Mouse (Mus musculus): ENCODE data around the gene Mfsd2b. TPM values are rescaled to one million over a fixed set of nuclear protein-coding genes. Genes with fewer than 3 reads are reported as not detected.

Mfsd2b gene
- 1.0 TPM for polyA plus RNA-seq (2015; fragmentation: Illumina TruSeq; extraction: RNeasy Lipid Tissue Mini Kit (QIAGEN cat#74804); ENCODE audit: low read depth, low replicate concordance)

DNA sequence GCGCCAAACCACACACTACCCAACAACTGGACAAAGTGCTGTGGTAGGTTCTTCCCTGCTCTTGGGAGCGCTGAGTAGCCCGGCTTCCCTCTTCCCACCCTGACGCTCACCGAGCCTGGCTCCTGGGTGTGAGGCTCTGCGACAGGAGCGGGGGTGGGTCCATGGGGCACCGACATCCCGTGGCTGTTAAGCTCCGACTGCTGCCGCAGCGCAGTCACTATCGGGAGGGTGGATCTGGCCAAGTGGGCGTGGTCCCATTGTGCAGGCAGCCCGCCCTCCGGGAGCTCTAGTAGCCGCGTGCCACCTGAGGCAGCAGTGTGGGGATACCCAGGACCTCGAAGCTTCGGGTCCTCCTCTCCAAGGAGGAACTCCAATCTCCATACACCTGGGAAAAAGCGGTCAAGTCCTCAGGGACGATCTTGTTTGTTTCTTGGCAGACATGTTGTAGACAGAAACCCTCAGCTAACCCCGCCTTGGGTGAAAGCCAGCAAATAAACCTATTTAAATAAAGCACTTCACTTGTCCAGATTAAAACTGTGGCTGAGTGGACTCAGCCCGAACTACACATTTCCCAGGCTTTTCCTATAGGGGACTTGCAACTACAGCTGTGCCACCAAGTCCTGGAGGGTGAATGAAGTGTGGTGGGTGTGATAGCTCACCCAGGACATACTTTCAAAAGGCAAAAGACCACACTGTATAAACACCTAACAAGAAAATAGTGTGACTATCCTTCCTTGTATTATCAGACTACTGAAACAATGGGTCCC is at the start of gene Mfsd2b:
TSS of gene Mfsd2b (minus strand) at position 199 of the 767 bp plus-strand sequence.

GRCm38 (mm10) chr12:4916994-4917804 is 43.0 kb upstream of the Mfsd2b start, which contains the start of gene Atad2b:
Gene Atad2b, plus strand, starts transcription at chr12:4917353.

DNA sequence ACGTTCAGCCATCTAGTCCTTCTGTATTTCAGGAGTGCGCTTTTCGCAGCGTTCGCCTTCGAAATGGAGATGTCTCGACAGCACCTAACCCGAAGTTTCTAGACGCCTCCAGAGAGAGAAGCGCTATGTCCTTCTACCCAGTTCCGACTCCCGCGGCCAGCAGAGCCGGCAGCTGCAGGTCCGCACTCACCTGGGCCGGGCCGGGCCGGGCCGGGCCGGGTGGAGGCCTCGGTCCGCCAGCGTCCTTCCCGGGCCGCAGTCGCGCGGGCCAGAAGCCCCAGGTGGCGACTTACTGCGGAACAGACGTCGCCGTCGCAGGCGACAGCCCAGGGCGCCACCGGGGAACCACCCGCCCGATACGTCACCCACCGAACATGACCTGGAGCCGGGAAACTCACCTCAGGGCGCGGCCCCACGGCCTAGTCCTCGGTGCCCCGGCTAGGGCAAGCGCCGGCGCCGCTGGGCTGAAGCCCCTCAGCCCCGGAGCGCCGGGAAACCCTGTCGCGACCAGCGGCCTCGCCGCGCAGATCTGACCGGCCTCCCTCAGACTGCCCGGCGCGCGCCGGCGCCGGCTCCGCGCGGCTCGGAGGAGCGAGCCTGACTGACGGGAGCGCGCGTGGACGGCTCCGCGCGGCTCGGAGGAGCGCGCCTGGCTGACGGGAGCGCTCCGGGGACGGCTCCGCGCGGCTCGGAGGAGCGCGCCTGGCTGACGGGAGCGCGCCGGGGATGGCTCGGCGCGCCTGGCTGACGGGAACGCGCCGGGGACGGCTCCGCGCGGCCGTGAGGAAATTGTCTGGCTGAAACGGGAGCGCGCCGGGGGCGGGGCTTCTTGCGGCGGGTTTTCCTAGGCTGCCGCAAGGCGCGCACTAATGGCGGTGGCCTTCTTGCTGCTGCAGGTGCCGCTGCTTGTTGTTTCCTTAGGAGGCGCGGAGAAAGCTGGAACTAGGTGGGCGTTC is 33.1 kb upstream of the Mfsd2b start, which contains the start of gene Ubxn2a:
TSS of gene Ubxn2a (minus strand) at position 755 of the 956 bp plus-strand sequence.

DNA sequence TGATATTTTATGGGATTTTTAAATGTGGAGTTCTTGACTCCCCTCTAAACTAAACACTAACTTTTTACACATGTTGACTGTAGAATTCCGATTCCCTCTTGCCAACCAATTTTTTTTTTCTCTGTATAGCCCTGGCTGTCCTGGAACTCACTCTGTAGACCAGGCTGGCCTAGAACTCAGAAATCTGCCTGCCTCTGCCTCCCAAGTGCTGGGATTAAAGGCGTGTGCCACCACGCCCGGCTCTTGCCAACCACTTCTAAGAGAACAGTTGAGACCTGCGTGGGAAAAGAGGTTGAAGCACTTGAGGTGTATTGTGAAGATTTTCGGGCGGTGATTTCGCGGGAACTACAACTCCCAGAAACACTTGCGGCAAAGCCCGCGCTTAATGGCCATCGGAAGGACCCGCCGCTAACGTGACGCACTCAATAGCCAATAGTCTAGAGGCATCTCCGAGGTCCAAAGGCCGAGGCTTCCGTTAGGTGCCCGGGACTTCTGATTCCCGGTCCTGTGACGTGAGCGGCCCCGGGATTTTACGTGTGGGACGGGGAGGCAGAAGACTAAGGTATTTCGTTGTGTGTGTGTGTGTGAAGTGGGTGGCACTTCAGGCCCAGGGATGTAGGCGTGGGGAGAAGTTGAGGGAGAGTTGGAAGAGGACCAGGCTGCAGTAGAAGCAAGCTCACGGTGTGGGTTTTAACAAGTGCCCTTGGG is 31.1 kb downstream of the Mfsd2b start, which contains the start of gene Wdcp:
TSS of gene Wdcp (plus strand) at position 414 of the 708 bp plus-strand sequence.

DNA sequence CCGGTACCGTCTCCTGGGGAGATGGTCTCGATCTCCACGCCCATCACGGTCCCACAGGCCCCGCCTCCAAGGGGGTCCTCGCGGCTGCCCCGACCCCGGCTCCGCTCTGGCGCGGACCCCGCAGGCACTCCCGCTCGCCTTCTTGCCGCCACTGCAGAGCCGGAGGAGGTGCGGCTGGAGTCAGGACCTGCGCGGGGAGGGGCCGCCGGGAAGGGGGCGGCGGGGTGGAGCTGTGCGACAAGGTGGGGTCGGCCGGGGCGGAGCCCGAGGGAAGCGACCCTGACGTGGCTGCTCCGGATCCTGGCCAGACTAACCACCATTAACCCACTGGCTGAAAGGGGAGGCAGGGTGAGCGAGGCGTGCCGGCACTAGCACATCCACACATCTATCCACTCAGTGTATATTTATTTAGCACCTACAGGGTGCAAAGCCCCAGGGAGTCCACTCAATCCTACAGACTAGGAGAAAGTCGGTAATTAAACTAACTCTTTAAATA is 32.7 kb downstream of the Mfsd2b start, which contains the start of gene Fkbp1b:
TSS of gene Fkbp1b (minus strand) at position 200 of the 496 bp plus-strand sequence.

DNA sequence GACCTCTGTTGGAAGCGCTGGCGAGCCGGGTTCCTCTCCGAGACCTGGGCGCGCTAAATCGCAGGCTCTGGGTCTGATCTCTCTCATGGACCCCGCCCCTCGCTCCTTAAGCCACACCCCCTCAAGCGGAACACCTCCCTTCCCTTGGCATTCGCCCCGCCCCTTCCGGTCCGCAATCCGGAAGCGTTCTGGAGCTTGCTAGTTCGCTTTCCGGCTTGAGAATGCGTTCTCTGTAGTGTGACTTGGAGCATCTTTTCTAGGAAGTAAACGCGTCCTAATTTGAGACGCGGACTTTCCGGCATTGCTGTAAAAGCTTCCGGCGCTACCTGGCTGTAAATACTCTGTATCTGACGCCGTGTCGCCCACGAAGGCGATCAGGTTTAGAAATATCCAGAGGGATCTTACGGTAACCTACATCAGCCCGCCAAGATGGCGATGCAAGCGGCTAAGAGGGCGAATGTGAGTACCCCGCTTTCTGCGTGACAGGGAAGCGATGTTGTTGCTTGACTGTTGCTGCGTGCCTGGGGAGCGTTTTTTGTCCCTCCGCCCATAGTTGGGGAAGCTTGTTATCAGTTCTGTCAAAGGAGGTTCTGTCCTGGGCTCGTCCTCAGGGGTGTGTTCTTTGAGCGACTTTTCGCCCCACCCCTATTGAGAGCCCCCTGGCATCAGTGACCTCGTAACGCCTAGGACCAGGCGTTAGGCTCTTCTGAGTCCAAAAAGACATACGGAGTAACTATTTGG is 56.6 kb downstream of the Mfsd2b start, which contains the start of gene Sf3b6:
TSS of gene Sf3b6 (plus strand) at position 184 of the 741 bp plus-strand sequence.

Other genes with a start within 250 kb of the Mfsd2b start
- 2.1 TPM for gene Fam228a, start 135.9 kb downstream of the Mfsd2b start, polyA plus RNA-seq (2015; fragmentation: Illumina TruSeq; extraction: RNeasy Lipid Tissue Mini Kit (QIAGEN cat#74804); ENCODE audit: low read depth, low replicate concordance)
- 16.1 TPM for gene Pfn4, start 105.3 kb downstream of the Mfsd2b start, polyA plus RNA-seq (2015; fragmentation: Illumina TruSeq; extraction: RNeasy Lipid Tissue Mini Kit (QIAGEN cat#74804); ENCODE audit: low read depth, low replicate concordance)
- 14.1 TPM for gene Fam228b, start 105.1 kb downstream of the Mfsd2b start, polyA plus RNA-seq (2015; fragmentation: Illumina TruSeq; extraction: RNeasy Lipid Tissue Mini Kit (QIAGEN cat#74804); ENCODE audit: low read depth, low replicate concordance)
- gene Sf3b6, start 56.8 kb downstream of the Mfsd2b start, polyA plus RNA-seq (2015; fragmentation: Illumina TruSeq; extraction: RNeasy Lipid Tissue Mini Kit (QIAGEN cat#74804); ENCODE audit: low read depth, low replicate concordance), result 135 TPM
- gene Fkbp1b, start 32.8 kb downstream of the Mfsd2b start, polyA plus RNA-seq (2015; fragmentation: Illumina TruSeq; extraction: RNeasy Lipid Tissue Mini Kit (QIAGEN cat#74804); ENCODE audit: low read depth, low replicate concordance), result 68.1 TPM
- 8.8 TPM for gene Wdcp, start 31.1 kb downstream of the Mfsd2b start, polyA plus RNA-seq (2015; fragmentation: Illumina TruSeq; extraction: RNeasy Lipid Tissue Mini Kit (QIAGEN cat#74804); ENCODE audit: low read depth, low replicate concordance)
- 57.2 TPM for gene Ubxn2a, start 33.3 kb upstream of the Mfsd2b start, polyA plus RNA-seq (2015; fragmentation: Illumina TruSeq; extraction: RNeasy Lipid Tissue Mini Kit (QIAGEN cat#74804); ENCODE audit: low read depth, low replicate concordance)
- 7.7 TPM for gene Atad2b, start 43.0 kb upstream of the Mfsd2b start, polyA plus RNA-seq (2015; fragmentation: Illumina TruSeq; extraction: RNeasy Lipid Tissue Mini Kit (QIAGEN cat#74804); ENCODE audit: low read depth, low replicate concordance)